Mouse (Mus musculus) midbrain, embryonic 14.5 days (tissue): ENCODE measurements at regions not wholly inside any gene's neighbourhood (a gene's known extent, or its start where the extent isn't known, plus 50 kb on each side); places are given as distances from the start of the nearest gene placed in this dataset.
A peak's percentile ranks its signal among the peaks of the same experiment; 100 is the strongest.

Source experiments
- ATAC-seq: fragments of 200-750 bp; cut with Nextera tagmentation; 2 replicates; pipeline ENCODE4 v1.8.0; 2017; ENCODE audit warnings: moderate number of reproducible peaks, moderate library complexity; ENCODE audit not compliant: low FRiP score, low TSS enrichment
- DNase-seq: peaks from one replicate; pipeline ENCODE4 v3.0.0-alpha.2; 2015
- H3K27ac ChIP-seq: fragments of 300-500 bp; sonication (generic); replicated peaks from 2 replicates; pipeline ENCODE4 v1.5.1; 2014; ENCODE audit warnings: mild to moderate bottlenecking, low read depth, low read length, moderate library complexity
- H3K27me3 ChIP-seq: fragments of 300-500 bp; sonication (generic); 2 replicates; pipeline ENCODE4 v1.6.1; 2014; ENCODE audit warnings: low read length, control low read depth, mixed read lengths; ENCODE audit not compliant: control insufficient read depth, insufficient read depth
- H3K36me3 ChIP-seq: fragments of 300-500 bp; sonication (generic); 2 replicates; pipeline ENCODE4 v1.6.1; 2014; ENCODE audit warnings: low read length, control low read depth; ENCODE audit not compliant: control insufficient read depth, insufficient read depth
- H3K4me1 ChIP-seq: fragments of 300-500 bp; sonication (generic); 2 replicates; pipeline ENCODE4 v1.6.1; 2014; ENCODE audit warnings: mild to moderate bottlenecking, antibody characterized with exemption, low read length, control low read depth; ENCODE audit not compliant: control insufficient read depth, insufficient read depth
- H3K4me2 ChIP-seq: fragments of 300-500 bp; sonication (generic); 2 replicates; pipeline ENCODE4 v1.6.1; 2014; ENCODE audit warnings: mild to moderate bottlenecking, low read length, moderate library complexity
- H3K4me3 ChIP-seq: fragments of 300-500 bp; sonication (generic); replicated peaks from 2 replicates; pipeline ENCODE4 v1.5.1; 2014; ENCODE audit warnings: low read depth, low read length
- H3K9ac ChIP-seq: fragments of 300-500 bp; sonication (generic); replicated peaks from 2 replicates; pipeline ENCODE4 v1.6.1; 2014; ENCODE audit warnings: mild to moderate bottlenecking, low read length, moderate library complexity
- H3K9me3 ChIP-seq: fragments of 300-500 bp; sonication (generic); 2 replicates; pipeline ENCODE4 v1.6.1; 2016; ENCODE audit warnings: low read length, control low read depth, mixed read lengths; ENCODE audit not compliant: control insufficient read depth
- WGBS: fragments of 180-500 bp; shearing (Covaris S2); extraction: QIAGEN DNeasy Blood & Tissue Kit; methylation state at CpG from one replicate; pipeline ENCODE4 v1.1.7; 2014; 5-methylcytosine and 5-hydroxymethylcytosine counted together

DNA sequence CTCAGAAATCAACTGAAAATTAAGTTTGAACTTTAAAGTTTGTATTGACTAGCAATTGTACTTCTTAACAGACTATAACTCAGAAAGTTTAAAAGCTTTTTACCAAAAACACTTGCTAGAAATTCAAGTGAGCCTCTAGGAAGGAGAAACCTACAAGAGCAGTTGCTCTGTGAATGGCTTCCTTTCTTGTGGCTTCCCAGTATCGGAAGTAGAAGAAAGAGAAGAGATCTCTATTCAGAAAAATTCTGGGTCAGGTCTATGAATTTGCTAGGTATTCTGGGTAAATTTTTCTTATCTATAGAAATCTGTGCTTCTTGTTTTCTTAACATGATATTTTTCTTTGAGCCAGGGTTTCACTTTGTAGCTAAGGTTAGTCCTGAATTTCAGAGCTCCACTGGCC lies 138.3 kb upstream of the Ppp3ca start:
- H3K27ac ChIP-seq = no peak overlapping the region

DNA sequence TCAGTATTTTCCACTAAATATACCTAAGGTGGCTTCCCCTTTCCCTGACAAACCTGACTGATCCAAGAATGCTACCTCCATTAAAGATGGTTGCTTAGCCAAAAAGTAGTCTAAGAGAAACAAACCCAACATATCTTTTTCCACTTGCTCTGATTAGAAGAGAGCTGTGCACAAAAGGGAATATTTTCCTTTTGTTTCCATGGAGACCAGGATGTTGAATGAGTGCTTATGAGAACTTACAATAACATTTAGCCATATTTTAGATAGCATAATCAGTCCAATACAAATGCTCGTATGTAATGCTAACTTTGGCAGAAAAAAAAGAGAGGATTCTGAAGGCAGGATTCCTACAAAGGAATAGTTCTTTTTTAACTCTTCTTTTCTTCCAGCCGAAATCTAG lies 161.3 kb upstream of the Ppp3ca start:
- DNase-seq (no peak), ATAC-seq (no peak)
- Histone ChIP-seq H3K36me3 (no peaks in the 10 kb centered on the region), H3K4me3 (no peak overlapping the region), H3K4me2 (no peak overlapping the region), H3K4me1 (no peaks in the 10 kb centered on the region), H3K9me3 (no peaks in the 10 kb centered on the region), H3K27ac (no peak overlapping the region), H3K27me3 (no peaks in the 10 kb centered on the region), H3K9ac (no peak overlapping the region)
- 88% methylated on average over 2 of the region's 2 CpGs for WGBS

More for the DNA sequence above, 138.3 kb upstream of the Ppp3ca start:
- no peaks in the 10 kb centered on the region for H3K27me3 ChIP-seq
- H3K36me3 ChIP-seq = no peaks in the 10 kb centered on the region
- H3K9ac ChIP-seq = no peak overlapping the region
- no peaks in the 10 kb centered on the region for H3K4me1 ChIP-seq
- no peaks in the 10 kb centered on the region for H3K9me3 ChIP-seq
- WGBS = 94% methylated on average over 1 of the region's 1 CpGs
- no peak for DNase-seq
- H3K4me2 ChIP-seq = no peak overlapping the region
- no peak for ATAC-seq
- H3K4me3 ChIP-seq = no peak overlapping the region

GRCm38 (mm10) chr3:136507070-136507469 lies 162.9 kb upstream of the Ppp3ca start:
- Histone ChIP-seq H3K9me3 (no peaks in the 10 kb centered on the region), H3K4me1 (no peaks in the 10 kb centered on the region), H3K4me2 (no peak overlapping the region), H3K27ac (no peak overlapping the region), H3K9ac (no peak overlapping the region), H3K36me3 (no peaks in the 10 kb centered on the region), H3K4me3 (no peak overlapping the region), H3K27me3 (no peaks in the 10 kb centered on the region)
- DNase-seq (no peak), ATAC-seq (no peak)
- 69% methylated on average over 7 of the region's 7 CpGs for WGBS

DNA sequence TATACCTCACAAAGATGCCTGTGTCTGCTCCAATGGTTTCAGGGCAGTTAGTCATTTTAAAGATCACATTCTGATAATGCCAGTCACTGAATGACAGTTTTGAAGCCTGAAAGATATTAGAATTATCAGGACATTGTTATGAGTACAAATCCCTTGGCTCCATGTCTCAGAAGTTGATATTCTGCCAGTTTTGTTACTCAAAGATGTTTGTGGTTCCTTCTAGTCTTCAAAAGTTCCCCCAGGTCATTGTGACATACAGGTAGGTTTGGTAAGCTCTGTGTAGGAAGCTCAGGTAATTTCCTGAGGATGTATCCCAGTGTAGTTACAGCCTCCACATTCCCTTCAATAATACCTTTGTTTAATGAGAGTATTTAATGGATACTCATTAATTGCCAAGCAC lies 169.0 kb upstream of the Bank1 start:
- ATAC-seq (no peak), DNase-seq (no peak)
- Histone ChIP-seq H3K4me1 (no peaks in the 10 kb centered on the region), H3K9ac (no peak overlapping the region), H3K27me3 (no peaks in the 10 kb centered on the region), H3K4me3 (no peak overlapping the region), H3K36me3 (no peaks in the 10 kb centered on the region), H3K4me2 (no peak overlapping the region), H3K27ac (no peak overlapping the region), H3K9me3 (no peaks in the 10 kb centered on the region)

DNA sequence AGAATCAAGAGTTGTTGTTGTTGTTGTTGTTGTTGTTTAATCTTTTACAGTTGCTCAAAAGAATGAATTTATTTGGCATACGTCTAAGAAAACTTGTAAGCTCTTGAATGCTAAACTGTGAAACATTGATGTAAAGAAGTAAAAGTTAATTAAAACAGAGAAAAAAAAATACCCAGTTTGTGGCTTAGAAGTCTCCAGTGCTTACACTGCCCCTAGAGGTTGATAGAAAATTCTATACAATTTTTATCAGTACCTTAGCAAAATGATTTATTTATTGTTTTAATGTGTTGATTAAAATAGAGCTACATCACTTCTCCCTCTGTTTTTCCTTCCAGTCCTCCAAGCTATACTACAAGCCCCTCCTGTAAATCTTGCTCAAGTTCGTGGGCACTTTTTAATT lies 165.8 kb upstream of the Bank1 start:
- H3K4me1 ChIP-seq = no peaks in the 10 kb centered on the region
- H3K9me3 ChIP-seq = no peaks in the 10 kb centered on the region
- H3K4me3 ChIP-seq = no peak overlapping the region
- no peak for DNase-seq
- no peaks in the 10 kb centered on the region for H3K27me3 ChIP-seq
- H3K4me2 ChIP-seq = no peak overlapping the region
- no peak for ATAC-seq
- no peak overlapping the region for H3K9ac ChIP-seq
- H3K36me3 ChIP-seq = no peaks in the 10 kb centered on the region
- no peak overlapping the region for H3K27ac ChIP-seq
- WGBS = 89% methylated on average over 2 of the region's 2 CpGs

DNA sequence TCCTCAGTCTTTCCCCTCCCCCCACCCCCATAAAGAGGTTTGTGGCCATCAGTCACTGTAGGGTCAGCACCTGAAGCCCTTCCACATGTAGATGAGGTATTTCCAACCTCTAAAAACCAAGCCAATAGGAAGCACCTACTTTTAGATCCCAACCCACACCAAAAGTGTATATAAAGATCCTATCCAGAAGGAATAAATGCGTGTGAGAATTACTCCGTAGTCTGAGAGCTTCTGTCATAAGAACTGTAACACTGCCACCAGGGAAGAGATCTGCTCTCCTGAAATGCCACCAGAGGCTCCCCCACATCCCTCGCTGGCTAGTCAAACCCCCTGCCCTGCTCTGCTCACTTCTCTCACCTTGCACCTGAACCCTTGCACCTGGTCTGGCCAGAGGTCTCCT lies 145.8 kb upstream of the Bank1 start:
- H3K27me3 ChIP-seq = no peaks in the 10 kb centered on the region
- H3K27ac ChIP-seq = no peak overlapping the region
- no peaks in the 10 kb centered on the region for H3K9me3 ChIP-seq
- no peak overlapping the region for H3K4me2 ChIP-seq
- DNase-seq (no peak), ATAC-seq (no peak)
- H3K9ac ChIP-seq = no peak overlapping the region
- H3K4me1 ChIP-seq = no peaks in the 10 kb centered on the region
- 92% methylated on average over 3 of the region's 3 CpGs for WGBS
- H3K4me3 ChIP-seq = no peak overlapping the region
- H3K36me3 ChIP-seq = no peaks in the 10 kb centered on the region

- DNase-seq (no peak), ATAC-seq (no peak)
- Histone ChIP-seq H3K9ac (no peak overlapping the region), H3K36me3 (no peaks in the 10 kb centered on the region), H3K9me3 (no peaks in the 10 kb centered on the region), H3K27me3 (no peaks in the 10 kb centered on the region), H3K4me2 (no peak overlapping the region), H3K4me1 (no peaks in the 10 kb centered on the region), H3K4me3 (no peak overlapping the region), H3K27ac (no peak overlapping the region)
- 91% methylated on average over 3 of the region's 3 CpGs for WGBS
Observed at GRCm38 (mm10) chr3:136462747-136463146, 136.9 kb upstream of the Bank1 start.

- WGBS = 43% methylated on average over 10 of the region's 10 CpGs
- no peak overlapping the region; the same call in 1 of the 2 replicates for H3K27ac ChIP-seq
Observed at GRCm38 (mm10) chr3:136456471-136457117, 130.7 kb upstream of the Bank1 start.

GRCm38 (mm10) chr3:136455651-136456470 lies 130.0 kb upstream of the Bank1 start:
- WGBS = 33% methylated on average over 7 of the region's 7 CpGs
- H3K4me3 ChIP-seq = no peak overlapping the region
- H3K27ac ChIP-seq = no peak overlapping the region; the same call in 1 of the 2 replicates
- no peak overlapping the region for H3K9ac ChIP-seq
- peaks cover 7% of the 10 kb centered on the region; the same call in 1 of the 2 replicates for H3K4me1 ChIP-seq
- H3K9me3 ChIP-seq = no peaks in the 10 kb centered on the region
- H3K36me3 ChIP-seq = no peaks in the 10 kb centered on the region
- DNase-seq (peak; percentile 51), ATAC-seq (peak; percentile 81)
- H3K27me3 ChIP-seq = no peaks in the 10 kb centered on the region
- H3K4me2 ChIP-seq = no peak overlapping the region

More at GRCm38 (mm10) chr3:136456471-136457117, 130.7 kb upstream of the Bank1 start:
- Histone ChIP-seq H3K9me3 (no peaks in the 10 kb centered on the region), H3K4me3 (no peak overlapping the region), H3K36me3 (no peaks in the 10 kb centered on the region), H3K27me3 (no peaks in the 10 kb centered on the region), H3K9ac (no peak overlapping the region), H3K4me1 (peaks cover 7% of the 10 kb centered on the region; the same call in 1 of the 2 replicates), H3K4me2 (no peak overlapping the region)
- peak; percentile 69; the same call in 1 of the 2 replicates for ATAC-seq
- DNase-seq = peak; percentile 46
